Mouse (Mus musculus) retina, embryonic 14.5 days (tissue): ENCODE measurements around the gene Stk11.

Source experiments
- DNase-seq: peaks from one replicate; pipeline ENCODE4 v3.0.0-alpha.2; 2015; ENCODE audit warnings: low spot score

Gene Stk11

DNA sequence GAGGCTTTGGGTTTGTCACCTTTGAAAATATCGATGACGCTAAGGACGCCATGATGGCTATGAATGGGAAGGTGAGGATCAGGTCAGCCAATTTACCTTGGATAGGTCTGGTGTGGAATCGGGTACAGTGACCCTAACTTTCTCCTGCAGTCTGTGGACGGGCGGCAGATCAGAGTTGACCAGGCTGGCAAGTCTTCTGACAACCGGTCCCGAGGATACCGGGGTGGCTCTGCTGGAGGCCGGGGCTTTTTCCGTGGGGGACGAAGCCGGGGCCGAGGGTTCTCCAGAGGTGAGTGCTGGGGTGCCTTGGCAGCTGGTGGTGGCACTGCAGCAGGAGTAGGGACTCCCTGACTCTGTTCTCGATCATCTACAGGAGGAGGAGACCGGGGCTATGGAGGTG, 54.4 kb downstream of the Stk11 start:
- no peak for DNase-seq

DNA sequence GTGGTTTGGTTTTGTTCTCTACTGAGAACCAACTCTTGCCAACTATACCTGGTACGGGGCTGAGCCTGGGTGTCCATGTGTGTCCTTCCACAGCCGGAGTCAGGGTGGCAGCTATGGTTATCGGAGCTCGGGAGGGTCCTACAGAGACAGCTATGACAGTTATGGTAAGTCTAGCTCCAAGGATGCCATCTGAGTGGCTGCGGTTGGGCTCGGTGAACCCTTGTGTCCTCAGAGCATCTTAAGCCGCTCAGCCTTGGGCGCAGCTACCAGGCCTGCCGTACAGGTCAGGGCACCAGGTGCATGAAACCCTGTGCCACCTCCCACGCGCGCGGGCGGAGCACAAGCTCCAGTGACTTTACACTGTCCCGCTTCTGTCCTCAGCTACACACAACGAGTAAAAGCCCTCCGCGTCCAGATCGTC, 55.0 kb downstream of the Stk11 start:
- DNase-seq: no peak

DNA sequence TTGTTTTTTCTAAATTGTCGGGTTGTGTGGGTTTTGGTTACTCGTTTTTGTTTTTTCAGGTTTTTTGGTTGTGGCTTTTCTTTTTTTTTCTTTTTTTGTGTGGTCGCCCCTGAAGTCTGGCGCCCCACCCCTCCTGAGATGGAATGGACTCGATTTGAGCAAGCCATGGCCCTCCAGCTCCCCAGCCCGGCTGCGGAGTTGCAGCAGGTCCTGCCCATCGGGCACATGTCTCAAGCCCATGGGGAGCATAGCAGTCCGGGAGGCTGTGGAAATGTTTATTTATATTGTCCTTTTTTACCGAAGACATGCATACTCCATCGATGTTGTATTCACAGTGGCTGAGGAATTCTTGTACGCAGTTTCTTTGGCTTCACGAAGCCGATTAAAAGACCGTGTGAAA, 55.6 kb downstream of the Stk11 start:
- DNase-seq: no peak

DNA sequence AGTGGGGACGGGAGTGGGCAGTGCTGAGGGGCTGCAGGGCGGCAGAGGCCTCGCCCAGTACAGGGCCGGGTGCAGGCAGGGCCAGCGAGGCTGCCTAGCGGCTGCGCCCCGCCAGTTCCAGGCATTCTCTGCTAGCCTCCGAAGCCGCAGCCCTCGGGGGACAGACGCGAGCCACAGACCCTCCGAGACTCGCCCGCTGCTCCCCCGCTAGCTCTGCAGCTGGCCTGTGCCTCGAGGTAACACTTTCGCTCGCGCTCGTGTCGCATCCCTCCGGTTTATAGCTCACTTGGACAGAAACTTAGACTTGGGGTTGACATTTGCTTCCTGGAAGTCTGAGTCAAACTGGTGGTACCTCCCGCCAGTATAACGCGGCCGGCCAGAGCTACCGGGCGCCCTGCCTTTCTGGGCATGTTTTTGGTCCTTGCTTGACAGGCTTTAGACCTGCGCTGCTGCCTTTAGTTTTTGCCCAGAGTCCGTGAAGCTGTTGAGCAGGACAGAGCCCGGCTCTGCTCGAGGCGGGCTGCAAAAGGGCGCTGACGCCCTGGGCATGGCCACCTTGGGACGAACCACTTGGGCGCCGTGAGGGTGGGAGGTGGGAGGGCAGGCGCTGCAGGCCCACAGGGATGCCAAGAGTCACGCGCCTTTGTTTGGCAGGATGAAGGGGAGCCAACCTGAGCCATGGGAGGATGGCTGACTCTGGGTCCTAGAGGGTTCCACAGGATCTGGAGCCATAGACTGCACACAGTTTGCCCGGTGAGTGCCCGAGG, 56.3 kb downstream of the Stk11 start:
- no peak for DNase-seq

DNA sequence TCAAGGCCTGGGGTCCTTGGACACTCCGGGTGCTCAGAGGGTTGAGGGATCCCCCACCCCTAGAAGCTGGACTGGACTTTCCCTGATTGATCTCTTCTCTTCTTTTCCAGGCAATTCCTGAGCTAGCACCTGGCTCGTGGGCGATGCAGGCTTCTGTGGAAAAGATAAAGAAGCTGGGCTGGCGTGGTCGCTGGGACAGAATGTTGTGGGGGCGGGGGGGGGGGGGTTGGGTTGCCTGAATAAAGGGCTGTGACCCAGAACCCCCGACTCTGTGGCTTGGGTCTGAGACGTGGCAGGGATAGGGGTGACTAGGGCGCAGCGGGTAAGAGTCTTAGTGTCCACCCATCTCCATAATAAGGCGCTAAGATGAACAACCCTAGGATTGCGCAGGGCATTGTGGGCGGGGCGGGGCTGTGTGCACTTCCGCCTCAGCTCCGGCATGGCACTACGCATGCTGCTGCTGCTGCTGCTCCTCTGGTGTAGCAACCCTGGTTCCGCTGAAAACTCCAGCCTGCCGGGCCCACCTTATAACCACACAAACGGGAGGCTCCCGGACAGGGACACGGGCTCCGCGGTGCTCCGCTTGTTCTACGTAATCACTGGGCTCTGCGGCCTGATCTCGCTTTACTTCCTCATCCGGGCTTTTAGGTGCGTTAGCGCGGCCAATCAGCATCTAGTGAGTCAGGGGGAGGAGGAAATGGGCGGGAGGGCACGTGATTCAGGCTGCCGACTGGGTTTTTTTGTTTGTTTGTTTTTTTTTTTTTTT, 57.1 kb downstream of the Stk11 start, which contains the start of gene 1600002K03Rik:
Gene 1600002K03Rik (plus strand): TSS at position 418 of the 766 bp plus-strand sequence.
- peak; percentile 79 for DNase-seq

DNA sequence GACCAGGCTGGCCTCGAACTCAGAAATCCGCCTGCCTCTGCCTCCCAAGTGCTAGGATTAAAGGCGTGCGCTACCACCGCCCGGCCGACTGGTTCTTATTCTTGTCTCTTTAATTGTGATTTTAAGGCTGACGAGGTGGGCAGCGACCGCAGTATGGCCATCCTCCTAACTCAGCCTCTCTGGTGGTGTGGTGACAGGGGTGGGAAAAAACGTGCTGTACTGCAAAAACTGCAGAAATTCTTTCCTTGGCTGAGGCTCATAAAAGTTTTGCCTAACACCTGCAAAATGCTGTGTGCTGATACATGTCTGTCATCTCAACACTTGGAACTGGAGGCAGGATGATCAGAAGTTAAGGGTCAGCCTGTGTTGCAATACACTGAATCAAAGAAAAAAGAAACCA, 57.8 kb downstream of the Stk11 start:
- no peak for DNase-seq

DNA sequence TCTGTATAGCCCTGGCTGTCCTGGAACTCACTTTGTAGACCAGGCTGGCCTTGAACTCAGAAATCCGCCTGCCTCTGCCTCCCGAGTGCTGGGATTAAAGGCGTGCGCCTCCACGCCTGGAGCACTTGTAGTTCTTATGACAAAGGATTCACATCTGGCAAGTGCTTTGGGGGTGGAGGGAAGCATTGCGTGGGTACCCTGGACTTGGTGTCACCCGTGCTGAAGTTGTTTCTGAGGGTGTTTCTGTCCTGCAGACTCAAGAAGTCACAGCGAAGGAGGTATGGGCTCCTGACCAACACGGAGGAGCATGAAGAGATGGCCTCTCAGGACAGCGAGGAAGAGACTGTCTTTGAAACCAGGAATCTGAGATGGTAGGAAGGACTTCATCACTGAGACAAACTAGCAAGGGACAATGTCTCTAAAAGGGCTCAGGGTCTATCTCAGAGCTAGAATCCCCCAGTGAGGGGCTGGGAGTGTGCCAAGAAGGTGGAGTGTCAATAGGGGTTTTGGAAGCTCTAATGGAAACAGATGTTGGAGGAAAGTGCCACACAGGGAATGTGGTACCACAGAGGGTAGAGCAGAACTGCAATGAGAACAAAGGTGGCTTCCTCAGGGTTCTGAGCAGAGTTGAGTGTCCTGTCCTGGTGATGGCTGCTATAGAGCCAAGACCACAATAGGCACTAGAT, 58.5 kb downstream of the Stk11 start:
- DNase-seq: no peak

DNA sequence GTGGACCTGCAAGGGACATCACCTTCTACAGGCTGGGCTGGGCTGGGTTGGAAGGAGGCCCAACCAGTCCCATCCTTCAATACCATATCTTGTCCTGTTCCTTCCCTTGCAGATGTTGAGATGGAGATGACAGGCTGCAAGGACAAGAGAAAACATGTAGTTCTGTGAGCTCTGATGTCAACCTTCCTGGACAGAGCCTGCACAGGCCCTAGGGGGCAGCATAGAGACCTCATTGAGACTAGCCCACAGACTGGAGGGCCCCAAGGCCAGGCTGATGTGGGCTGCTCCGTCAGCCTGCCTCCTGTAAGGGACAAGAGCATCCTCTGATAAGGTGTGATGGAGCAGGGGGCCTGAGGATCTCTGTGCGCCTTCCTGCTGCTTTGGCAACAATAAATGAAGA, 59.1 kb downstream of the Stk11 start:
- peak; percentile 79 for DNase-seq

DNA sequence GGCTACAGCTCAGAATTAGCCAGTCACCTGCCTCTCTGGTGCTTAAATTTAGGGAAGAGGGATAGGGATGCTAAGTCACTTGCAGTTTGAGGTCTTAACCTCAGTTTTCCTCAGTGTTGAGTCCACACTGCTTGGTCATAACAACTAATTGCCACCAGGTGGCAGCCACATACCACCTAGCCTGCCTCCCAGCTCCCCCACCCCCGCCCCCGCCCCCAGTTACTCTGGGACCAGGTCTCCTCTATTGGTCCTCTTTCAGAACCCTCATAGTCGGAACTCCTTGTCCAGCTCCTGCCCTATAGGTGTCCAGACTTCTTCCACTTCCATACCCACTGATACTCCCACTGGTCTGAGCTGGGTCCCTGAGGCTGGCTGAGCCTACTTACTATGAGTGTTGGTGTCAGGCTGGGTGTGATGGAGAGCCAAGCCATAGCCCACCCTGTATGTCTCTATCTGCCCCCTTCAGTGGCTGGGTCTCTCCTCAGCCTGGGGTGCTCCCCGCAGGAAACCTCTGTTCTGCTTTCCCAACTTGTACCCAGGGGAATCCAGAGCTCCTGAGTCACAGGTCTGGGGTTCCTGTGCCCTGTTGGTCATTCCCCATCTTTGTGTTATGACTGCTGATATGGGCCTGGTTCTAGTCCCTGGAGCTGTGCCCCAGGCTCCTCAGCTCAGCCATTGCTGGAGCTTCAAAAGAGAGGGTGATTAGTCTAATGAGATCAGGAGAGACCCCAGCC, 60.1 kb downstream of the Stk11 start:
- peak; percentile 81 for DNase-seq

DNA sequence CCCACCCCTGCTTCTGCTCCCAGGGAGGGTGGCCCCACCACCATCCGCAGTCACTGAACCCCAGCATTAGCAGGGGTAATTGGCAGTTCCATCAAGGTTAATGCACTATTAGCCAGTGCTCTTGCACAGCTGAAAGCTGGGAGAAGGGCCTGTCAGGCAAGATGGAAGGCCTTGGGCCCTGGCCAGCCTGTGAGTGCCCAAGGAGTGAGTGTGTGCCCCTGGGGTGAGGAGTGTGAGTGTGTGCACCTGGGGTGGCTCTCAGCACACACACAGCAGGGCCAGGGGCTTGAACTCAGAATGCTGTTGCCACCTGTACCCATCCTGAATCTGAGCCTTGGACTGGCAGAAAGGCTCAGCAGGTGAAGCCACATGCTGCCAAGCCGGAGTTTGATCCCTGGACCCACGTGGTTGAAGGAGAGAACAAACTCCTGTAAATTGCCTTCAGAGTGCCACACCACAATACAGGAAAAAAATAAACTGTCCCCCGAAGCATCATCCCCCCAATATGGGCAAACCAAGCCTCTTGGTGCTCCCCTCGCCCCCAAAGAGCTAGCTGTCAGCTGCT, 60.7 kb downstream of the Stk11 start:
- no peak for DNase-seq

DNA sequence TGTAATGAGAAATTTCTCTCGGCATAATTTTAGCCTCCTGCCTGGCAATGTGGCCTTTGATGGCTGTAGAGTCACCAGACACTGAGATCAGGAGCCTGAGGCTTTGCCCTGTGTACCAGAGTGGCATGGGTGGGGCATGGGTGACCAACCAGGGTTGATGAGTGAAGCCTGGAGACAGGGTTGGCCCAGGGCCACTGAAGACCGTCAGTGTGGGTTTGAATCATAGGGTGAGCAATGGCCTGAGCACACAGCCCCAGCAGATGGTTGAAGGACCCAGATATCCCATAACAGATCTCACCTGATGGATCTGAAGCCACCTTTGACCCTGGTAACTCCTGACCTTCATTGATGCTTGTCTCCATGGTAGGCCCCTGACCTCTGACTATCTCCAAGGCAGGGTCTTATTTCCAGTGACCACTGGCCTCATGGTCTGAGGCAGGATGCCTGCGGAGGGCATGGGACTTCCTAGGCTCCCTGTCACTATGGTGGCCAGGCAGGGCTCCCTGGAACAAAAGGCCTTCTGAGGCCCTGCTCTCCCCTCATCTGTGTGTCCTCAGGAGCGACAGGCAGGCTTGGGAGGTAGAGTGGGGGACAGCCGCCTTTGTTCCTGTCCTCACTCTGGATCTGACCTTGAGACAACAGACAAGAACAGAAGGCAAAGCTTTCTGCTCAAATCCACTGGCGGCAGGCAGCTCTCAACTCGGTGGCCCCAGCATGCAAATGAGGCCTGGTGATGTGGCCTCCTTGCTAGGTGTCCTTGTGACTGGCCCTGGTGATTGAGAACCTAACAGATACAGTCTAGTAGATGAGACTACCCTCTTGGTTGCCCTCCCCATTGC, 62.1 kb downstream of the Stk11 start:
- DNase-seq: no peak

DNA sequence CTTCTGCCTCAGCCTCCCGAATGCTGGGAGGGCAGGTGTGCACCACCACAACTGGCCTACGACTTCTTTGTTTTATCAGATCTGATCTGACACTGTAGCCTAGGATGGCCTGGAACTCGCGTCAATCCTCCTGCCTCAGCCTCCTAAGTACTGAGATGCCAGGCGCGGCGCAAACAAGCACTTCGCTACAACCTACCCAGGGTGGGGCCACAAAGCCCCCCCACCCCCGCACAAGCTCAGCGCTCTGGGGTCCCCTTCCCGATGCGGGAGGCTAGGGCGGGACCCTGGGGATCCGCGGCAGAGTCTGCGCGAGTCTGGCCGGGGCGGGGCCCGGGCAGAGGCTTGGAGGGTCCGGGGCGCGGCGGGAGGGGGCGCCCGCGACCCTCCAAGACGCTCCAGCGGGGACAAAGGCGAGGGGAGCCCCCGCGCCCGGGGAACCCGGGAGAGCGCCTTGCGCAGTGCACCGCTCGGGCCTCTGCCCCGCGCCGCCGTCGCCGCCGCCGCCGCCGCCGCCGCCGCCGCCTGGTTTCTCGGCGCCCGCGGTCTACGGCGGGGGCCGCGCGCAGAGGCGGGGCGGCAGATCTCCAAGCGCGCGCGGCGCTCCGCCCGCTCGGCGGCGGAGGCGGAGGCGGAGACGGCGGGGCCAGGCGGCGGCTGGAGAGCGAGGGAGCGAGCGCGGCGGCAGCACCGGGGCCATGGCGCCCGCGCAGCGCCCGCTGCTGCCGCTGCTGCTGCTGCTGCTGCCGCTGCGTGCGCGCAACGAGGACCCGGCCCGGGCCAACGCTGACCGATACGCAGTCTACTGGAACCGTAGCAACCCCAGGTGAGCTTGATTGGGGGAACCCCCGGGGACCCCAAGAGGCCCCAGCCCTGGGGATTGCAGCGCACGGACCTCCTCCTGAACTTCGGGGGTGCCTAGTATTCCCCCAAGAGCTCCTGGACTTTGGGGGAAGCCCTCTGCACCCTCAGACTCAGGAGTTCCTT, 63.8 kb downstream of the Stk11 start, which contains the start of gene Efna2:
Gene Efna2 (plus strand): TSS at position 415 of the 984 bp plus-strand sequence.
- peak; percentile 74 for DNase-seq
